Mouse (Mus musculus): ENCODE data around the gene Rab28.

Rab28 gene

DNA sequence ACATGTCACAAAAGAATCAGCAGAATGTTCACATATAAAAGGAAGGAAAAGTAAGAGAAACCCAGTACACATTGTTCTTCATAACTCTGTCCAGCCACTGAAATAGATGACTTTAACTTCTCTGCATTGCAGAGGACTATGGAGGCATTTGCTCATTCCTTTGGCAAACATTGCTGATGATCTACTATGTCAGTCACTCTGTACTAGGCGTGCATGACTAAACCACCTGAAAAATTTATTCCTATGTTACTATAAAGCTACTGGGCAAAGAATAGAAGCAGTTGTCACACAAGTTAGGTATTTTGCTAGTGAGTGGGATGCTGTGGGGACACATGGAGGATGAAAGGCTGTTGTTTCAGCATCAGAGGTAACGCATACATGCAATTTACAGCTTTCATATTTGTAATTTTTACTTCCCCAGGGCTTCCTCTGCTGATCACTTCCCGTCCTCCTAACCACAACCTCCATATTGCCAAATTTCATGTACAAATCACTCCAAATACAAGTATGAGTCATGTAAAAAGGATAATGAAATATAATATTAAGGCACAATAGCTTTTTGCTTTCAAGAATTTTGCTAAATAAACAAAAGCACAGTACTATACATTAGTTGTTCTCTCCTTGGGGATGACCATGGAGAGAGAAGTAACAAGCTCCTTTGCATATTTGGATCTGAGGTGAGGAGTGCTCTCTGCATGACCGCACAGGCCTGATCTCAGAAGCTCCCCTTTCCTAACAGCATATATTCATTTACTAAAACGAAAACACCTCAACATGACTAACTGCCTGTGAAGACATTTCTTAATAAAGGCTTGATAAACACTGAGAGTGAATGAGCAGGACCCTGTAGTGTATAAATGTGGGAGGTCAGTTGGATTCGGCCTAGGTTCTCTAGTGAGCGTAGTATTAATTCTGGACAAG lies 80.5 kb downstream of the Rab28 start:
- no peak for DNase-seq (ENCODE audit: low read depth, low spot score)

DNA sequence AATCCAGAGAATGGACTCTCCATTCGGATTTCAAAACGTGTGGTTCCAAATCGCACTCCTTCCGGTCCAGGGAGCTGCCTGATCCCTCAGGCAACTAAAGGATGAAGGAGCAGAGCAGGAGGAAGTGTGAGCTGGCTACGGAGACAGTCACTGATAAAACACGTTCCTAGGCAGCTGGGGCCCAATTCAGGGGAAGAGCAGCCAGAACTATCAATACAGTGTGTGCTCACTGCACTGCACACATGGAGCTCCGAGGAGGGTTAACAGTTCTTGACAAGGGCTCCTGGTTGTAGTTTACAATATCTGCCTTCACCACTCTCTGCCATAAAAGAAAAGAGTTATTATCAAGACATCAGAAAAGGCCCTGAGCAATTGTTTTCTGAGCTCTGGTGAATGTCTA lies 82.4 kb downstream of the Rab28 start:
- no peak for DNase-seq (ENCODE audit: low read depth, low spot score)

DNA sequence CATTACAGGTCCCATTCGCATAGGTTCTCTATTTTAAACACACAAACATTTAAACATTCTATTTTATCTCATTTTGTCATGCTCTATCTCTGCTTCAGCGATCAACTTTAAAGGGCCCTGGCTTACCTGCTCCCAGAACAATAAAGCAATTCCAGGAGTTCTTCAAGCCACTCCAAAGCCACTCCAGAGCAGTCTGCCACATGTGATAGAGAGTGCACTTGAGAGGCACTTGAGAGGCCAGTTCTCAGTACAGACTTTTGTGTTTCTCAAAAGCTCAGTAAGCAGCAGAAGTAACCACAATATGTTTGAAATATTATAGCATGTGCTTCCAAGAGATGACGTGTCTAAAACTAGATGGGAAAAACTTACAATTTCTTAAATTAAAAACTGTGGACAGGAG lies 86.2 kb downstream of the Rab28 start:
- DNase-seq (ENCODE audit: low read depth, low spot score), result no peak

DNA sequence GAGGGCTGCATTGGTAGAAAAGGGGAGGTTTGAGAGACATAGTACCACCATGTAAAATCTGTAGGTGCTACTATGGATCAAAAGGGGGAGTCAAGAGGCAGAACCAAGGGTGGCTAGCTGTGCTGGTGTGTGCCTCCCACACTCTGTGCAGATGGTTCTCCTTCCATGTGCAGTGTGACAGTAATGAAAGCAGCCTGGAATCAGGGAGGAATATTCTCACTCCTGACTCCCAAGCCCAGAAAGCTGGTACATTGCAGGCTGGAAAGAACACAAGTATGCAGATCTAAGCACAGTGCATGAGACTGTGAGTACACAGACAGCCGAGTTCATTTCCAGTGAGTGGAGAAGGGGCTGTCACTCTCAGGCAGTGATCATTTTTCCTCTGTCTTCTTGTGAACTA lies 89.0 kb downstream of the Rab28 start:
- DNase-seq (ENCODE audit: low read depth, low spot score), result no peak

DNA sequence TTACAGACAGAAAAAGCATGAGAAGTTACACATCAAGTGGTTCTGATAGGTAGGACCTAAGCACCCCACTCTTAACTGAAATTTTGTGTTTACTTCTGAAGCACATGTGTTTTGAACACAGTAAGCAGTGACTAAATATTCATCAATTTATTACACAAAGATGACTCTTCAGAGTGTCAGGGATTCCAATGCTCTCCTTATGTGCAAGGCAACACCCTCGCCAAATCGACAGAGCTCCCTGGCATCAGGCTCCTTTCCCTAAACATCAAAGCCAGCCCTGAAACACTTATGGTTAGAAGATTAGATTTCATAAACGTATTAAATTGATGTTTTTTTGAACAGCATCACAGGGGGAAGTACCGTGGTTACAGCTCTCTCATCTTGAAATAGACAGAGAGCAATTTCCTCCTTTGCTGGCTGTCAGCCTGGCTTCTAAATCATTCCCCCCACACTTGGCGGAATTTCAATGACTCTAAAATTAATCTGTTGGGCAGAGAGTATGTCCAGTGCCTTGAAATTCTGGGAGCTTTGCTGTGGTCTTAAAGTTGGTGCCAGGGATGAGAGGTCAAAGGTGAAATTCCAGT lies 97.4 kb downstream of the Rab28 start:
- no peak for DNase-seq (ENCODE audit: low read depth, low spot score)

DNA sequence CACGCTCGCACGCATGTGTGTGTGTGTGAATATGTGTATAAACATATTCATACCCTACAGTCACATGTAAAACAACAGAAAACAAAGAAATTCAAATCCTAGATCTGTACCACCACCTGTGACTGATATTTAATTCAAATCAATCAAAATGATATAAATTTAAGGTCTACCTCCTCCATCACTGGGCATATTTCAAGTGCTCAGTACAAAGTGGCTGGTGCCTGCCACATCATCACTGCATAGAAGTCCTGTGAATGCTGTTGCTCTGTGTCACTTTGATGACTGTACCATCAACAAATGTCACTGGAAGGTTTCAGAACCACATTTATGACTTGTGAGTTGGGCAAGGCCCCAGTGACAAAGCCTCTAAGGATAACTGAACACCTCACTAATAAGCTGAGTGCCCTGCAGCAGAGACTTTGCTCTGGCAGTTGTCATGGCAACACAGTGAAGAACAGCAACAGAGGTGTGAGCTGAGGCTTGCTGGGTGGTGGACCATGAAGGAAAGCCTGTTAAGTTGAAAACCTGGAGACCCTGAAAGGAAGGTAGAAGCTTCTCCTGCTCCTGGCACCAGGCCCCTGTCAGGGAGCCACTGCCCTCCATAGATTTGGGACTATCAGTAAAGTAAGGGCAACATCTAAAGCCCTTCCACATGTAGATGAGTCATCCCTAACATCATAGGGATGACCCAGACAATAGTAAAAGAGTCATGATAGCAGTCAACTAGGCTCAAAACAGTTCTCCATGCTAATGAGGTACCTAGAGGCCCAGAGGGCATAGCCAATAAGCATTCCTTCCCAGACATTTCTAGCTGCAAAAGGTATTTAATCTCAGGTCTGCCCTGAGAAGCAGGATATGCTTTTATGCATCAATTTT lies 111.5 kb downstream of the Rab28 start:
- DNase-seq (ENCODE audit: low read depth, low spot score), result peak; percentile 48

DNA sequence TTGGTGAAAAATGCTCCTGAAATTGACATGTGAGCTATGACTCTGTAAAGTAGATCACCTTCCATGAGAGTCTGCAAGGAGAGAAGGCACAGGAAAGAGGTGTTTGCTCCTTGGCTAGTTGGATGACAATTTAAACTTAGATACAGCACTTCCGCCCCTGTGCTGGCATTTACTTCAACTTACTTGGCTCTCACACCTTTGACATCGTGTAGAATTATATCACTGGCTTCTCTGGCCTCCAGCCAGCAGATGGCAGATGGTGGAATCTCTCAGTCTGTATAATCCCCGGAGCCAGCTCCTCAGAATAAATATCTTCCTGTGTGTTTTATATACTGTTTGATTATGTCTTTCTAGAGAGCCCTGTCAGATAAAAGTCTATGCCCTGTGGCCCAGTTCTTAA lies 112.8 kb downstream of the Rab28 start:
- no peak for DNase-seq (ENCODE audit: low read depth, low spot score)

DNA sequence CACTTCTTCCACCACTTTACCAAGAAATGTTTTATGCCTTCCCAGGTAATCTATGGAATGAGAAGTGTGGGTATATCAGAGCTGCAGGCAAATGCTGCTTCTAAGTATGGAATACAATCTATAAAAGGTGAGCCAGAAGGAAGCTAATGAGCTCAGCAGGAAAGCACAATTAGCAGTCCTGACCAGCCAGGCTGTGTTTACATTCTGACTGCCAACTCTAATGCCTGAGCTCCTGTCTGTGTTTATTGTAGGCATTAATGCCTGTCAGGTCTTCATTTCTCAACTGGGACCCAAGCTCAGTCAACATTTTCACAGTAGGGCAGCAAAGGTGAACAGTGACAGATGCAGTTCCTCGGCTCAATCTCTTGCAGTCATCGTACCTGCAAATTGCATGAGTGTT lies 129.9 kb downstream of the Rab28 start:
- DNase-seq (ENCODE audit: low read depth, low spot score), result no peak

All from forelimb bud, embryonic 11.5 days (tissue).